Mouse (Mus musculus) thymus, adult 2 months (tissue): ENCODE measurements around the gene Casz1.

ENCODE experiments used
- CTCF ChIP-seq: fragments of 200-500 bp; IDR thresholded peaks from 2 replicates; pipeline ENCODE4 v1.5.1; 2012; ENCODE audit warnings: mild to moderate bottlenecking, control low read depth, low read length, moderate library complexity, borderline replicate concordance; ENCODE audit not compliant: control insufficient read depth, poor library complexity, insufficient read depth; ENCODE audit errors: extremely low read depth
- POLR2A ChIP-seq: fragments of 200-500 bp; IDR thresholded peaks from 2 replicates; pipeline ENCODE4 v1.6.1; 2012; ENCODE audit warnings: mild to moderate bottlenecking, low read length, control low read depth, moderate library complexity; ENCODE audit not compliant: control insufficient read depth, poor library complexity, insufficient read depth; ENCODE audit errors: extremely low read depth

DNA sequence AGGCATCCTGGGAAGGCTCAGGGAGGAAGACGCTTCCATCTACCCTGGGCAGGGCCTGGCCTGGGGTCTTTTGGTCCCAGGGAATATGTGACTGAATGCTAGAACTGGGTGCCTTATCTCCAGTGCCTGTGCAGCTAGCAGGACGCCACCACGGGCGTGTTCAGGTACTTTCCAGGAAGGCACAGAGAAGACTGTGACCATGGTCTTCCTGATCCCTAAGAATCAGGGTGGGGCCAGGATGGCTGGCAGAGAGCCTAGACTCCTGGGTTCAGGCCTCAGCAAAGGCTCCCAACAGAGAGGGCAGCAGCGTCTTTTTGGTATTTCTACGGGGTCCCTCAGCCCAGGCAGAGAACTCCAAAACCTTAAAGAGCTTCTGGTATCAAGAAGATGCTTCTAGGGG lies 146.3 kb downstream of the Casz1 start:
- TF ChIP-seq CTCF (no peak), POLR2A (no peak)
